Mouse (Mus musculus): ENCODE data around the gene Pgpep1l. TPM values are rescaled to one million over a fixed set of nuclear protein-coding genes. Genes with fewer than 3 reads are reported as not detected.
"Not testable (repeated sequence)": the region's sequence is repeated elsewhere in the genome, so short reads cannot be mapped to it uniquely, and the experiment has no call there.

Gene Pgpep1l
- total RNA-seq, 2 experiments from 2014 or later, result not detected

DNA sequence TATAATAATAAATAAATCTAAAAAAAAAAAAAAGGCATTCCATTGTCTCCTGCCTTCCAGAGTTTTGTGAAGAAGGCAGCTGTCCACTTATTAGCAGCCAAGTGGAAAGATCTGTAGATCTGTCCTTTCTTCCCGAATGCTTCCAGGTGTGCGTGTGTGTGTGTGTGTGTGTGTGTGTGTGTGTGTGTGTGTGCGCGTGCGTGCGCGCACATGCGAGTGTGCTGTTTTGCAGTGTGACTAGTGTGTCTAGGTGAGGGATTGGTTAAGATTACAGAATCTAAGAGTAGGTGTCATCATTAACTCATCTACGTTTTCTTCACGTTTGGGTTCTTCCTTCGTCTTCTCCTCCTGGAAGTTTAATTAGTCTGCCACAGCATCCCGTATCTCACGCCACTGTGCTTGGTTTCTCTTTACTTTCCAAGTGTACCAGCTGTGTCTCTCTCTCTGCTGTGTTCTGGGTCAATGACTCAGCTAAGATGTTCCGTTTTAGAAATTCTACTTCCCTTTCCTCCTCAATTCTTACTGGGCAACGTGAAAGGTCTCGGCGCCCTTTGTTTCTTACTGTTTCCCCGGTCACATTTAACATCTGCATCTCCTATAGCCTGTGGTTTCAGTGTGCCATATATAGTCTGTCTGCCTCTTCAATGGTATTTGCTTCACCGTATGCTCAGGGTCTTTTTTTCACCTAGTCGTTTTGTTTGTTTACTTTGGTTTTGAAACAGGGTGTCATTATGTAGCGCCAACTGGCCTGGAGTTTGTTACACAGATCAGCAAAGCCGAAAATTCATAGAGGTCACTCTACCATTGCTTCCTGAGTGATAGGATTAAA is 18.5 kb upstream of the Pgpep1l start:
- no peak for DNase-seq

DNA sequence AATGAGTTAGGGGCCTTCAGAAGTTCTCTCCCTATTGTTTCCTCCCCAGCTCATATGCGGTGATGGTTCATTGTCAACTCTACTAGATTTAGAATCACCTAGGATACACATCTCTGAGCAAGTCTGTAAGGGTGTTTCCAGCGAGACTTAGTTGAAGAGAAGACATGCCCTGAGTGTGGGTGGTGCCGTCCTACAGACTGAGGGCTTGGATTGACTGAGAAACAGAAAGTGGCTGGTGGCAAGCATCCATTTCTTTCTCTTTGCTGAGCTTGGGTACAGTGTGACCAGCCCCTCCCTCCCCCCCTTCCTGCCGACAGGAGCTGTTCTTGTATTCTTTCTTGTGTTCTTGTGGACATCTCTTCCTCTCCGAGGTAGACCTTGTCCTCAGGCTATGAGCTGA is 17.3 kb upstream of the Pgpep1l start:
- no peak for DNase-seq

DNA sequence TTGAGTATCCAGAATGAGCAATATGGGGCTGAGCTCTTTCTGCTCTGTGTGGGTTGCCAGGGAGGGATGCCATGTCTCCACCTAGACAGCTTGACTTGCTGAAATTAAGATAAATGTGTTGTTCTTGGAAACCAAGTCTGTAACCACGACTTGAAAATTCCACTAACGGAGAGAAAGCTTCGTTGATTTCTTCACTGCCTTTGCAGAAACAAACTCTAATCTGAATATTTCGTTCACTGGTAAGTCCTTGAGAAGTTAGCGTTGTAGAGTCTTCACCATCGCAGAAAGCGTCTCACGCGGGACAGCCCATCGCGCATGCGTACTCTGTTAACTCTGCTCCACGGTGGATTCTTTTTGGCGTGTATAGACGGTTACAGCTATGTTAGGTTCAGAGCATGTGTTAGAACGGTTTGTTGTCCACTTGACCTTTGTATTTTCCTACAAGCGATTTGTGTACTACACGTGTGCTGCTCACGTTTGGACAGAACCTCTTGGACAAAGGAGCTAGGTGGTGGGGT is 16.4 kb upstream of the Pgpep1l start:
- no peak for DNase-seq

DNA sequence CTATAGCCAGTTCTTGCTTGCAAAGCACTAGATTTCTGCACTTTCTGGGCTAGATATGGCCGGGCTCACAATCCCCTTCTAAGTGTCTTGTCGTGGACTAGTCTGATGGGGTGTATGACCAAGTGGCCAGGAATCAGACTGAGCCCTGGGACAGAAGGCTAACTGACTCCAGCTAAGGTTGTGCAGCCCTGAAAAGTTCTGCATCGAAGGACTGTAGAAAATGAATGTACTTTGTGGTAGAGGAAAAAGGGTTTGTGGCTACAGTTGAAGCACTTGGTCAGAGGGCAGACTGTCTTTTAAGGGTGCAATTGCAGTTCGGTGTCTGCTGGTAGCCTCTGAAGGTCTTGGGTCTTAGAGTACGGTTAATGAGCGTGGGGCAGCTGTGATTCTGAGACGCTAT is 15.4 kb upstream of the Pgpep1l start:
- DNase-seq, result no peak

DNA sequence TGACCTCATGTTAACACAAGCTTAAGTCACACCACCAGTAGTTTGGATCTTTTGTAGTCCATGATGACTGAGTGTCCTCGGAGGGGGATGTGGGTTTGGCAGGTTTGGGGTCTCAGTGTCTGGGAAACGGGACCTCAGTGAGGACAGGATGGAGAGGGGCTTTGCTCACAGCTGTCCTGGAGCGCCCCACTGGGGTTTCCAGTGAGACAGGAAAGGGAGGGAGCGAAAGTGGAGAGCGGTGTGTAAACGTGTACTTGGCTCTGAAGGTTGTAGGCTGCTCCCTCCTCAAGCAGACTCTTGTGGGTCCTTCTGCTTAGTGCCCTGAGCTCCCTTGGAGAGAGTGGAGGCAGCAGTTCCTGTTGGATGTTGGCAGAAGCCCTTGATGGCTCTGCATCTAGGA is 14.9 kb upstream of the Pgpep1l start:
- DNase-seq, result no peak

DNA sequence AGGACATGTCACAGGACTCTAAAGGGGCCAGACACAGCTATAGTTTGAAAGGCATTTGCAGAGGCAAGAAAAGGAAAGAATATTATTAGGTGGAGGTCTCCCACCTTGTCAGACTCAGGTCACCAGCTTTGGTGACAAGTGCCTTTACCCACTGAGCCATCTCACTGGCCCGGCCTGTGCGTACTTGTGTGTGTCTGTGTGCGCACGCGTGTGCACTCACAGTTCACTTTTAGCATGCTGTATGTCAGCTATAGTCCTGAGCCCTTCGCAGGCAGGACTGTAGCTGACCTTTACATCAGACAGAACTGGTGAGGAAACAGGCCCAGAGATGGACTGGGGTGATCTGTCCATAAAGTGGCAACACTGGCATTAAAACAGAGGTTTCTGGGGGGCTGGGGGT is 14.4 kb upstream of the Pgpep1l start:
- no peak for DNase-seq

DNA sequence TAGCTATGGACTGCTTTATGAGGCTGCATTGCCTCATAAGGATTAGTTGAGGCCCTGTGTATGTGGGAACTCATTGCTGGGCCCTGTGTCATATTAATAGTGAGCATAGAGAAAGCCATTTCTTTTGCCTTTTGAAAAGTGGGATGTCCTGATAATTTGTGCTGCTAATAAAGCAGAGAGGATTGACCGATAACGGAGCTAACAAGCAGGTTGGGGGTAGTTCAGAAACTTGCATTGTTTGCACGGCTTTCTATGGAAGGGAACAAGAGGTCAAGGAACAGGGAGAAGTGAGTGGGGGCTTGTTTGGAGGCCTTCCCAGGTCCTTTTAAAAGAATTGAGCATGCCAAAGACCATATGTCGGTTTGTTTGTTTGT is 13.9 kb upstream of the Pgpep1l start:
- DNase-seq, result no peak

DNA sequence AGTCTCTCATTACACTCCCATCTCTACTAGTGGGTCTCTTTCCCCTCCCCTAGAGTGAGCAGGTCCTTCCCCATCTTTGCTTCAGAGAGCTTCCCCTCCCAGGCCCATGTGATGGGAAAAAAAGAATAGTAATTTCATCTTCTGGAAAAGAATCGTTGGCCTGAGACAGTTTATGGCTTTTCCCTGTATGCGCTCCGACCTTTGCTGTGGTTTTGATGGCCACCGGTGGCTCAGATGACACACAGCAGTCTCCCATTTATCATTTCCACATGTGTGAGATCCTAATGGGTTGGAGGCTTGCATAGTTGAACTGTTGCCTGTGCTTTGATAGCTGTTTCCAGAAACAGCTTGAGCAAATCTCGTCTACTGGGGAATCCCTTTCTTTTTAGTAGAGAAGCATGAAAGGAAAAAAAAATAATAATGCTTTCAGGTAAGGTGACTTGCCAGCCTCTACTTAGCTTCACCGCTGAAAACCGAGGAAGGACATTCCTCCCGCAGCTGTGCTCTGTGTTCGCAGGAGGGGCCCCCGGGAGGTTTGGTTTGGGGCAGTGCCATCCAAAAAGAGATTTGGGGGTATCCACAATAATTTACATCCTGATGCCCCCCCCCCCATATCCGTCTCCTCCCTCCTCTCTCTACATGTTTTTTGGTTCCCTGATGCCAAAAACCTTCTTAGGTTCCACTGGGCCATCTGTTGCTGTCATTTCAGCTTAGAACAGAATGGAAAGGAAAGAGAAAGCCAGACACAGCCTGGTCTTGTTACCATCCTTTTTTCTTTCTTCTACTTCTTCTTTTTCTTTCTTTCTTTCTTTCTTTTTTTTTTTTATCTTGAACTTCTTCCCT is 13.2 kb upstream of the Pgpep1l start:
- no peak for DNase-seq

DNA sequence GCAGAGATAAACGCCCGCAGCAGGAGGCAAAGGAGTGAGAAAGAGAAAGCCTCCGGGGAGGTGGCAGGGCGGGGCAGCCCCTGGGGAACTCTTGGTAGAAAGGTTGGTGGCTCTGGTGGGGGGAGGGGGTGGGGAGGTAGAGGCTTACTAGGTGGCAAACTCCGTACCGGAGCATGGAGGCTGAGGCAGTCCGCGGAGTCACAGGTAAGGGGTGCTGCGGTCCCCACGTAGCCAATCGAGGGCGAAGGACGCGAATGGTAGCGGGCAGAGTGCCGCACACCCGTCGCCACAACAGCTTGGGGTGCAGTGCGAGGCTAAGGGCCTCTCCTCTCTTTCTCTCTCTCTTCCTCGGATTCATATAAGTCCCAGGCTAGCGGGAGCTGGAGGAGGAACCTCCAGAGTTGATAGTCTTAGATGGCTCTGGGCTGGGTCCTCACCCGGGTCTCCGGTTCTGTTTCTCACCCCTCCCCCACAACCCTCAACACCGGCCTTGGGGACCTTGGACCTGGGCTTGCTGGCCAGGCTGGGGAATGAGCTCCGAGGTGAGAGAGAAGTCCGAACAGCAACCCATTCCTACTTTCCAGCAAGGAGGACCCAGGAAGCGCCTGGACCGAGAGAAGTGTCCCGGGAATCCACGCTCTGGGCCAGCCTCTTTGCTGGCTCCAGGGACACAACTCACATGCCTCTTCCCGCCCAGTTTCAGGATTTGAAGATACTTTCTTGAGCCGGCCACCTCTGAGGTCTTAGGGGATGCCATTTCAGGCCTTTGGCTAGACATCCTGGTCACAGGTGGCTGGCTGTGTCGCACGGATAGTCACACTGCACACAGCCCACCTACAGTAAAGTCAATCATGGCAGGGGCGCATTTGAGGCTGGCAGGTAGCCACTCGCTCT is 12.1 kb upstream of the Pgpep1l start:
- no peak for DNase-seq

DNA sequence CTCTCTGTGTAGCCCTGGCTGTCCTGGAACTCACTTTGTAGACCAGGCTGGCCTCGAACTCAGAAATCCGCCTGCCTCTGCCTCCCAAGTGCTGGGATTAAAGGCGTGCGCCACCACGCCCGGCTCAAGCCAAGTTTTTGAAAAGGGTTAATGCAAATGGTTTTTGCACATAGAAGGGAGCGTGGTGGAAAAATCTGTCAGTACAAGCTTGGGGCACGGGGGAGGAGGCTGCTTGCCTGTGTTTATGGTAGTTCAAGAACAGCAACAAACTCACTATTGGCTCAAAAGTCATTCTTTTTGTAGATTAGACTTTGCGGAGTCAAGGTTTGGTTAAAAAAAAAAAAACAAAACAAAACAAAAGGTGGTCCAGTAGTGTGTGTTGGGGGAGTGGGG is 11.4 kb upstream of the Pgpep1l start:
- not testable (repeated sequence) for DNase-seq

DNA sequence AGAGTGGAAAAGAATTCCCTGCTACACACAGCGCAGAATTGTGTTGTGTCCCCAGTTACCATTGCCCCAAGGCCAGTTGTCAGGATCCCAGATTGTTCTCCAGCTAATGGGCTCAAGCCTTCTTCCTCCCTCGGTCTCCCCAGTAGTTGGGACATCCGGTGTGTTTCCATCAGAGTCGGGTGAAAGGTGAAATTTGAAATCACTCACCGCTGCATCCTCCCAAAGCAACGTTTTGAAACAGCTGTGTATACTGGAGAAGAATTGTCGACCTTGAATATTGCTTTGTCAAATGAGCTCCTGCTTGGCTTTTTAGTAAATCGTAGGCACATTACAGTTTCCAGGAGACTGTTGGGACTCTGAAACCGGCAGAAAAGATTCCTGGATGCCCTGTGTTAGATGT is 10.9 kb upstream of the Pgpep1l start:
- DNase-seq, result no peak

DNA sequence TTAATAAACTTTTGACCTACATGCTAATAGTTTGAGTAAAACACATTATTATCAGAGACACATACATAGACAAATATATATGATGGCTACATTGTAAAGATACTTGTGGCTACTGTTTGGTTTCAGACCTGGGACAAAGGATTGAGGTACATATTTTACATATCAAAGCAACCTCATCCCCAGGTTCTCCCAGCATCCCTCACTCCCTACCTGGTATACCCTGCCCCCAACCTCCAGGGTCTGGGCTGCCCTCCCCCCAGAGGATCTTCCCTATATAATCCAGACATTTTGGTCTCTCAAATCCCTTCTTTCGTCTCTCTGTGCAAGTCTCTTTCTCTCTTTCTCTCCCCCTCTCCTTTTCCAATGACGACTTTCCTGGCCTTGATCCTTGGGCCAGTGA is 10.2 kb upstream of the Pgpep1l start:
- no peak for DNase-seq

DNA sequence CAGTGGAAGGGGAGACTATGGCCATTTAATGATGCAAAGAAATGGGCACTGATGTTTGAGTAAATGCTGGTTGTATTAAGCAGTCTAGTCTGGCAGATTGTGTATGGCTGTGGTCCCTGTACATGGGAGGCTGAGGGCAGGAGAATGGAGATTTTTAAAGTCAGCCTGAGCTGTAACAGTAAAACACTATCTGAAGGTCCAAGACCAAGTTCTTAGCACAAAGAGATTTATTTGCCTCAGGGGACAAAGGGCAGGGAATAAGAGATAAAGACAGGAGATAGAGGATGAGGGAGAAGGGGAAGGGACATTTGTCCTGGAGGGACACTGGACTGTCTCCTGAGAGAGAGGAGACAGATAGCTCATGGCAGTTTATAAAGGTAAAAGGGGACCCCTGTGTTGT is 9.5 kb upstream of the Pgpep1l start, which contains the start of gene Fam169b:
Gene Fam169b, plus strand, starts transcription at position 325 of the 400 bp plus-strand sequence.
- no peak for DNase-seq

DNA sequence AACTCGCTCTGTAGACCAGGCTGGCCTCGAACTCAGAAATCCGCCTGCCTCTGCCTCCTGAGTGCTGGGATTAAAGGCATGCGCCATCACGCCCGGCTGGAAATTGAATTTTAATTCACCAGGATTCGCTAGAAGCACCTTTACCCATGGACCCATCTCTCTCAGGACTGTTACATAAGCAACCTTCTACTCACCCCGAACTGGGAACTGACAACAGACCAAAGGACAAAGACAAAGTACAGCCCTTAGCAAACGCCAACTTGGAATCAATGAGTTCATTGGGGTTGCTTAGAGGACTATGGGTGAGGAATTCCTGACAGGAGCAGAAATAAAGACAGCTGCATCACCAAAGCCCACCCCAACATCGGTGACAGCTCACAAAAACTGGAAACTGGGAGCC is 8.6 kb upstream of the Pgpep1l start:
- no peak for DNase-seq

DNA sequence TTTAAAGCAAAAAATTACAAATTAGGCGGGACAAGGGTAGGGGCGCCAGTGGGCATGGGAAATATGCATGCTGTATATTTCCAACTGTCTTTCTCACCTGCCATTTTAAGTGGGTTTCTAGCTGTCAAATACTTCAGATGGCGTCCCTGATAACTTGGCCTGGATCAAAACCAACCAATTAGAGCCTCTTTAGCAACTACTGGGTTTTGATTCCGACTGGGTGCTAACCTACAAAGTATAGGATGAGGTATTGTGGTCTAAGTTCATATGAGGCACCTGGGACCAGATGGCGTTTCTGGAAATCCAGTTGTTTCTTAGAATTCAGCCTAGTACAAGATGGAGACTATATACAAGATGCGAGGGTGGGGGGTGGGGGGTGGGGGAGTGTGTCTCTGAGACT is 7.8 kb upstream of the Pgpep1l start:
- DNase-seq, result no peak

DNA sequence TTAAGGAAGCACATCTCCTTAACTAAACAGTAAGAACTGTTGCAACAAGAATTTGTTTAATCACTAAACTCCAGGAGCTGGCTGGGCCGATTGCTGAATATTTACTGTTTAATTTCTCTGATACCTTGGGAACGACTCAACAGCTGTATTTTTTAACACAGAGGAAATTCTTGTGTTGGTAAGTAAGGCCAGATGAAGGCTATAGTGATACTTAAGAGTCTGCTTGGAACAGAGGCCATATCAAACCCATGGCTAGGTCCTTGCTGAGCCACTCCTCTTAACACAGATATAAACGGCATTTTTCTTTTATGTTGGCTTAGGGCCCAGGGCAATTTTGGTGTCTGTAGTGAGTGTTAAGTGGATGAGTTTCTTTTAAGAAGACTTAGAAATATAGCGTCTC is 6.5 kb upstream of the Pgpep1l start:
- no peak for DNase-seq

DNA sequence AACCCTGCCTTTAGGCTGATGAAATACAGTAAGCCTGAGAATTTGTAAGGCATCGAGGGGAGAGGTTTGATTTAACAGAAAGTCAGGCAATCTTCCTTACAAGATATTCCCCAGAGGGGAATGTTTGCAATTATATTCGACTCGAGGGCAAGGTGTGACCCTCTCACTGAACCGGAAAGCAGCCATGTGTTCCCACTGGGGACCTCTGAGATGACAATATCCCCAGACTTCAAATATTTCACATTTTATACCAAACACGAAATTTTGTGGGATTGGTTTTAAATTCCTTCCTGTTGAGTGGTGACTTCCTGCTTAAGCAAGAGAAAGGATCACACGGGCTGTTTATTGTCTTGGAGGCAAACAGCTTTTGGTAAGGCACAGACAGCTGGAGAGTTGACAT is 2.7 kb upstream of the Pgpep1l start:
- DNase-seq, result peak; percentile 22 to 33

DNA sequence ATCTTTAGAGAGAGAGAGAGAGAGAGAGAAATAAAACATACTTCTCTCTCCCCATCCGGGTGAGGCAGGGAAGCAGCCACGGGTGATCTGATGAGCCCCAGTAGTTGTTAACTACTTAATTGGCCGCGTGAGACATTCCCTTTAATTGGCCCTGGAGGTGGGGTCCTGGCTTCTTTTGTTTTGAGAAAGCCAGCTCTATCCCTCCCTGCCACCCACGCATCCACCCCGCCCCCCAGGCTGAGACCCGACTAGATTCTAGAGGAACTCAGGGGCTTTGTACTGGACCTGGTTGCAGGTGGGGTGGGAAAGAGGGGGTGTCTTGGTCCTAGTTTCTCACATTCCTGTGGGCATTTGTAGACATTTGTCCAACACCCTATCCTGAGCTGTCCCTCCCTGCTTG is 1.4 kb upstream of the Pgpep1l start:
- no peak for DNase-seq

DNA sequence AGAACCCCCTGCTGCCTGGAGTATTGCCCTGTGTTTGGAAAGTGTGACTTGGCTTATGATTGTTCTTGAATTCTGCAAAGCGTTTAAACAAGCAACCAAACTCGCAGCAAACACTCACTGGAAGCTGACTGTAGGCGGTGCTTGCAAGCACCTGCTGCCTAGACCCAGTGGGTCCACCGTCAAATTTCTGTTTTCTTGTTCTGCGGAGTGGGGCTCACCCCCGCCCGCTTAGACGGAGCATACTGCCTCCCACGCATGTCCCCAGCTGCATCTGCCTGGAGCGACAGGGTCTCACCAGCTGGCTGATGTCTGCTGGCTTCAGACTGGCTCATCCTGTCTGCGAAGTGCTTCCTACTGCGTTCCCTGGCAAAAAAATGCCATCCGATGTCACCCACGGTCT is 498 bp upstream of the Pgpep1l start:
- DNase-seq, result peak; percentile 38 to 51

DNA sequence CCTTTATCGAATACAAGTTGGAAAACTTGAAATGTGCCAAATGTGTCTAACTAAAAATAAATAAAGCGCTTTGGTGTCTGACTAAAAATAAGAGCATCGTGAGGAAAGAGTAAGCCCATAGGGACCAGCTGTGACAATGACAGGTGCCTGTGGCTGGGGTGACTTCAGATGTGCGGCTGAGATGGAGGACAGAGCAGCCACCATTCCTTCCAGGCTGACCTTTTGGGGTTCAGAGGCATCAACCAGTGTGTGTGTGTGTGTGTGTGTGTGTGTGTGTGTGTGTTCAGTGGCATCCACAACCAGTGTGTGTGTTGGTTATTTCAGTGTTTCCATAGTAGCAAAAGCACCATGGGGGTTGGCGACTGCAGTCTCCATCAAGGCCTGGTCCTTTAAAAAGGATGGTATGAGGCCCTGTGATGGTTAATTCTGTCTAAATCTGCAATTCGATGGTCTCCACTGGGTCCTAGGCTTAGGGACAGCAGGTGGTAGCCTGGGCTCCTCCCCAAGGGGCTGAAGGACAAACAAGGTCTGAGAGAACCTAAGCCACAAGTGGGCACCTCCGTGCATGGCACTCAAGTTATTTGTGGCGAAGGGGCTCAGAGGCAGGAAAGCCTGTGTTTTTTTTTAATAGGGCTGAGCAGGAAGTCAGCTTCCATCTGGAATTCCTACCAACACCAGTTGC is 546 bp downstream of the Pgpep1l start:
- no peak for DNase-seq

DNA sequence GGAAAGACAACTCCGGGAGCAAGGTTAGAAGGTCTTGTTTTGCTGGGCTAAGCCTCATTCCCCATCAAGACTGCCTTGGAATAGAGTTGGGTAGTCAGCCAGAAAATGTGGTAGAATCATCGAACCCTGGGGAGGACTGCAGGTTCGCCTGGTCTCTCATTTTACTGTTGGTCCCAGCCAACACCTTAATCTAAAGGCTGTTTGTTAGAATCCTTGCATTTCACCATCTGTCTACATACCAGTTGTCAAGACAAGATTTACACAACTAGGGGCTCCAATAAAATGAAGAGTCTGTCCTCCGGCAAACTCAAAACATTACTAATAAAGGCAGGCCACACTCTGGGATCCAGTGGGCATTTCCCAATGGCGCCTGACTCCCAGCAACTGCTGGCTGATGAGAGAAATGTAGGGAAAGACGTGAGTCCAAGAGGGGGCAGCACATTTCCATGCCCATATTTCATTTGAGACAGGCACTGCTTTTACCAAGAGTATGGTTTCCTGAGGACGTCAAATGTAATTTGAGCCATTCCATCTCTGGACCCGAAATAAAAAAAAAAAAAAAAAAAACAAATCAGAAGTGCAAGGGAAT is 1.3 kb downstream of the Pgpep1l start:
- no peak for DNase-seq

All from heart, adult 18-20 months (tissue).